ENCODE assay signal across 19 mouse cellular contexts in the genomic region with DNA sequence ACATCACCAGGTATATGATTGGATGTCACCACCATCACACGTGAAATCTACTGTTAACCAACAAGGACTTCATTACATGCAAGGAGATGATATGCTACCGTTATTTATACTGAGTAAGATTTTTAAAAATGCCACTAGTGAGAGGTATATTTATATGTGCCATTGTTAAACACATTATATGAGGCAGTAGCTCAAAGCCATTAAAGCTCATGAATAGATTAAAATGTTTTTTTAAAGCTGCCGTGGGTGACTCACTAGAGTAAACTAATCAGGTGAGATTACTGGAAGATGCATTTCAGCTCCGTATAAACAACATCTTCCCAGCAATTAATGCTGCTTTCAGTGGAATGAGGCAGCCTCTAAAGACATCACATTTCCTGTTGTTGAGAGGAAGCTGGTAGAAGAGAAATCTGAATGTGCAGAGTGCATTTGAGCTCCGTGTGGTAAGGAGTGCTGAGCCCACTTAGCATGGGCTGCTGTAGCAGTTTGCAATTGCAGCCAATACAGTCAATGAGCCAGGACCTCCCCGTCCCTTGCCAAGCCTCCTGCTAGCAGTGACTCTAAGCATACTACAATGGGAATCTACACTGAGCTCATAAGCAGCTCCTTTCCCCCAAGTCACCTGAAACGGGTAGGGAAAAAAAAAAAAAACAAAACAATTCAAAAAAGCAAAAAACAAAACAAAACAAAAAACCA.
DNase-seq lines count a peak whose midpoint lies in the region; TF ChIP-seq lines count a peak whose summit lies in the region.
"Had no signal": no experiment of that assay in that cellular context is flagged by ENCODE, and none has a peak within 500 bp of the region (broad histone marks: within the 10 kb centered on the region; RNA-seq: fewer than 3 reads in every experiment).

No protein-coding gene starts in this region.

- H3K27ac ChIP-seq in left cerebral cortex, adult 2 months: no peak overlapping the region
- H3K27ac ChIP-seq: embryonic facial prominence, embryonic 12.5 days; neural tube, embryonic 12.5 days had no signal

- intact Hi-C loops in gastrocnemius, postnatal 14 days (cut with DNase I; ENCODE audit: low total_unique reads): no loop called here
- intact Hi-C loops in left cerebral cortex, postnatal 4 days (cut with DNase I): no loop called here
- intact Hi-C loops in left cerebral cortex, adult 2 months (cut with DNase I): no loop called here

- peak; percentile 62 to 77 for DNase-seq in cerebellum, postnatal 14 days
- no peak for DNase-seq in cerebellum, adult 11 months
- peak; percentile 15 for DNase-seq in gastrocnemius, postnatal 14 days
- DNase-seq in gastrocnemius, adult 18-20 months (ENCODE audit: low spot score): no peak
- peak; percentile 39 for DNase-seq in left cerebral cortex, postnatal 4 days
- no peak for DNase-seq in left cerebral cortex, adult 2 months (ENCODE audit: extremely low spot score in 1 of 2, low spot score in 2 of 2)
- DNase-seq in MN1 (ENCODE audit: low spot score): peak; percentile 20
- DNase-seq in ovary, postnatal 36 days (ENCODE audit: low spot score): no peak
- DNase-seq: adrenal gland, postnatal 14 days; cerebellum, adult 2 months; heart, postnatal 14 days; kidney, adult 2 months; kidney, postnatal 10 days; liver, postnatal 0 days; lung, postnatal 10 days had no signal

- H3K4me3 ChIP-seq in left cerebral cortex, adult 2 months: no peak overlapping the region
- H3K4me3 ChIP-seq: embryonic facial prominence, embryonic 12.5 days; erythroblast, embryonic 14.5 days; heart, embryonic 12.5 days; neural tube, embryonic 12.5 days had no signal

- no peak for TF ChIP-seq CTCF in left cerebral cortex, adult 2 months (IDR thresholded peaks at IDR 0.05)

Comparison
In these comparisons a context has a peak if more than half of its experiments do, and no peak if none do; other contexts are left out.
1. DNase-seq: peak in cerebellum, postnatal 14 days (2 of 2), gastrocnemius, postnatal 14 days (single experiment), left cerebral cortex, postnatal 4 days (single experiment) and MN1 (single experiment); none in cerebellum, adult 11 months (single experiment), gastrocnemius, adult 18-20 months (single experiment), left cerebral cortex, adult 2 months (0 of 2) and ovary, postnatal 36 days (single experiment).